Mouse (Mus musculus) 3T3-L1 (cell line): ENCODE data around the gene Ccnf.
A peak's percentile ranks its signal among the peaks of the same experiment; 100 is the strongest.

Experiments
- DNase-seq: peaks from one replicate; pipeline ENCODE4 v3.0.0-alpha.2; 2015; ENCODE audit warnings: low read depth, low spot score

Gene Ccnf

GRCm38 (mm10) chr17:24251320-24252069 is at the start of gene Ccnf:
Ccnf (minus strand) TSS chr17:24251484.
- DNase-seq, result peak; percentile 99

DNA sequence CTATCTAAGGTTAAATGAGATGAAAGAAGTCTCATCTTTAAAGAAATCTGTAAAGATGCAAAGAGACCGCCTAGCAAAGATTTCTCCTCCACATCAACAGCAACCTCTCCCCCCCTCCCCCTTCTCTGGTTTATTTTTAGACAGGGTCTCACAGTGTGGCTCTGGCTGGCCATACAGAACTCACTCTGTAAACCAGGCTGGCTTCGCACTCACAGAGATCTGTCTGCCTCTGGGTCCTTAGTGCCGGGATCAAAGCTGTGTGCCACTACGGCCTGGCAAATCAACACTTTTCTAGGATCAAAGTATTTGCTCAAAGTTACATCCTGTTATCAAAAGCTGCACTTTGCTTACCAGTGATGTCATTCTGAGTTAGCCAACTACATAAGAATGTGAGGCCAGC is 49.4 kb upstream of the Ccnf start:
- no peak for DNase-seq

DNA sequence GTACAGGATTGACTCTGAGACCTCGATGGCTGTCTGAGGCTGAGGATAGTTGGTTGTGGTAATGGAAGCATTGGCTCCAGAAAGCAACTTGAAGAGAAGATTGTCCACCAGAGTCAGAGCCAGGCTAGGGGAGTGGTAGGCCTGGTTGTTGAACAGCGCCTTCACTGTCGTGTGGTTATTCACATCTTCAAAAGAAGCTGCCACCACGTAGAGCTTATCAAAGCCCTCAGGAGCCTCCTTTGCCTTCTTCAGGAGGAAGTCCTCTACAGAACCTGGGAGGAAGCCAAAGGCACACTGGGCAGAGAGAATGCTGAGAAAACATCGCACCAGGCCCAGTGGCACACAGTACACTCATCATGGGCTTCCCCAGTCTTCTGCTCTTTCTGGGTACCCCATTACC is 38.1 kb upstream of the Ccnf start:
- DNase-seq, result no peak

GRCm38 (mm10) chr17:24288477-24288876 is 37.2 kb upstream of the Ccnf start:
- no peak for DNase-seq

GRCm38 (mm10) chr17:24285680-24286079 is 34.4 kb upstream of the Ccnf start:
- DNase-seq, result no peak

GRCm38 (mm10) chr17:24283266-24283818 is 32.1 kb upstream of the Ccnf start:
- DNase-seq, result no peak

- DNase-seq, result no peak
These were observed 31.4 kb upstream of the Ccnf start for GRCm38 (mm10) chr17:24282637-24283036.

DNA sequence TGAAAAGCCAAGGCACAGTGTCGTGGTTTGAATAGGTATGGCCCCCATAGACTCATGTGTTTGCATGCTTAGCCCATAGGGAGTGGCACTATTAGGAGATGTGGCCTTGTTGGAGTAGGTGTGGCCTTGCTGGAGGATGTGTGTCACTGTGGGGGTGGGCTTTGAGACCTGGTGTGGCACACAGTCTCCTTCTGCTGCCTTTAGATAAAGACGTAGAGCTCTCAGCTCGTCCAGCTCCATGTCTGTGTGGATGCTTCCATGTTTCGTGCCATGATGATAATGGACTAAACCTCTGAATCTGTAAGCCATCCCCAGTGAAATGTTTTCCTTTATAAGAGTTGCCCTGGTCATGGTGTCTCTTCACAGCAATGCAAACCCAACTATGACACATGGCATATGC is 28.6 kb upstream of the Ccnf start:
- no peak for DNase-seq

DNA sequence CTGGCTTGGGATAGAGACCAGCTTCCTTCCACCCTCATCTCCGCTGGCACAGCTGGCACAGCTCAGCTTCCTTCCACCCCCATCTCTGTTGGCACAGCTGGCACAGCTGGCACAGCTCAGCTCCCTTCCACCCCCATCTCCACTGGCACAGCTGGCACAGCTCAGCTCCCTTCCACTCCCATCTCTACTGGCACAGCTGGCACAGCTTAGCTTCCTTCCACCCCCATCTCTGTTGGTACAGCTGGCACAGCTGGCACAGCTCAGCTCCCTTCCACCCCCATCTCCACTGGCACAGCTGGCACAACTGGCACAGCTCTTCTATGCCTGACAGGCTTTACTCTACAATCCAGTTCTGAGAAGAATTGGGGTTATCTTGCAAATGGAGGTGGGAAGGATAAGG is 15.8 kb upstream of the Ccnf start:
- no peak for DNase-seq

DNA sequence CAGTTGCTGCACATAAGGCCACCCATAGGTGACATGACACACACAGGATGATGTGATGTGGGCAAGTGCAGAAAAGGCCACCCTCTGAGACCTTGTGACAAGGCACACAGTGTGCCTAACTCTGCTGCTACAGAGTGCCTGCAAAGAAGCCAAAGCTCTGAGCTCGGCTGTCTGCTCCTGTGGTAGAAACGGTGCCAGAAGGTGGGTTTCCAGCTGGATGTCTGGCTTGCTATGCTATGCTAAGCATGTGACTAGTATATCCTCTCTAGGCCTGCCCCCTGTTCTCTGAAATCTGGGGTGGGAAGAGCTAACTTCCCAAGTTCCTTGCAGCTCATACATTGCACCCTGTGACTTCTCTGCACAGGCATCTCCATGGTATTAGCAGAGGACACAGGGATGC is 13.5 kb upstream of the Ccnf start:
- no peak for DNase-seq

- no peak for DNase-seq
These were observed 9.2 kb upstream of the Ccnf start for GRCm38 (mm10) chr17:24260516-24260915.

GRCm38 (mm10) chr17:24259702-24260101 is 8.4 kb upstream of the Ccnf start:
- no peak for DNase-seq

GRCm38 (mm10) chr17:24258981-24259380 is 7.7 kb upstream of the Ccnf start:
- no peak for DNase-seq

DNA sequence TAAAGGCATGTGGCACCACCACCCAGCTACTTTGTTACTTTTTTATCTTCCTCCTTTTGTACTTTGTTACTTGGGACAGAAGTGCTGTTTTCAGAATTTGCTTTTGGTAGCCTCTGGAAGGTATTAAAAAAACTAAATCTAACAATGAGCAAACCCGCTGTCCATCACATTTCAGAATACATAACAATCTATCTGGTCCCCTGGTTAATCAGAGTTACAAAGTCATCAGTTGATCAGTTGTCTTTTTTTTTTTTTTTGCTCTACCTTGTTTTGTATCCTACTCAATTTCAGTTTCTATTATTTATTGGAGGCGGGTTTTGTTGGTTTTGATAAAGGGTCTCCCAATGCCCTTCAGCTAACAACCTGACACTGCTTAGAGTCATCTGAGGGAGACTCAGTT is 1.0 kb upstream of the Ccnf start:
- DNase-seq, result no peak

- no peak for DNase-seq
These were observed 330 bp downstream of the Ccnf start for GRCm38 (mm10) chr17:24250988-24251319.

DNA sequence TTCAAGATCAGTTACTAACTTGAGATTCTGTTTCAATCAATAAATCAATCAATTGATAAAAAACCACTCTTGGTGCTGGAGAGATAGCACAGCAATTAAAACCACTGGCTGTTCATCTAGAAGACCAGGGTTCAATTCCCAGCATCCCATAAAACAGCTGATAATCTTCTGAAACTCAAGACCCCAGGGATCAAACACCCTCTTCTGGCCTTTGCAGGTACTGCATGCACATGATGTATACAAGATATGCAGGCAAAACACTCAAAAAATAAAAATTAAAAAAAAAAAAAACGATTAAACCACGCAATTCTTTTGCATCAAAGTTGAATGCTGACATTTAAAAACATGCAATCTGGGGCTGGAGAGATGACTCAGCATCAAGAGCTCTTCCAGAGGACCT is 2.6 kb downstream of the Ccnf start:
- DNase-seq, result peak; percentile 48

GRCm38 (mm10) chr17:24244061-24244460 is 7.2 kb downstream of the Ccnf start:
- DNase-seq, result peak; percentile 92

DNA sequence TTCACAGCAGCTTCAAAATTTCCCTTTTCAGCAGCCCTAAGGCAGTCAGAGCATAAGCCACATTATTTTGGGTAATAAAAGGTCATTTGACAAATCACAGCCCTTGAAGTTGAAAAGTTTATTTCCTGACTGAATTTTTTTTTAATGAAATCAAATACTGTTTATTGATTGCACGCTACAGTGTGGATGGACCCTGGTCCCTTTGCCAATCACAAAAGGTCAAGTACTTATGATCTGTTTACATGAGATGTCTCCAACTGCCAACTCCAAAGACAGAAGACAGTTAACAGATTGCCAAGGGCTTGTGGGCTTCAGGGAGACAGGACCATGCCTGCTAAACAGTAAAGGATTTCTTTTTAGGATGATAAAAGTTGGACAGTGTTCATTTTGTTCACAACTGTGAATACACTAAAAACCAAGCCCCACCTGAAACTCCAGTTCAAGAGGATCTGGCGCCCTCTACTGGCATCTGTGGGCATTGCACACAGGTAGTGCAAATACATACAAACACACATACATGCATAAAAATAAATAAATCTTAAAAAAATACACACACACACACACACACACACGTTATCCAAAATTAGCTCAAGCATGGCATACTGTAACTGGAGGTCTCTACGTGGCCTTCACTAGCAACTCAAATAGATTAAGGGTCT is 7.8 kb downstream of the Ccnf start:
- DNase-seq, result no peak

- DNase-seq, result no peak
These were observed 14.4 kb downstream of the Ccnf start for GRCm38 (mm10) chr17:24236921-24237320.

DNA sequence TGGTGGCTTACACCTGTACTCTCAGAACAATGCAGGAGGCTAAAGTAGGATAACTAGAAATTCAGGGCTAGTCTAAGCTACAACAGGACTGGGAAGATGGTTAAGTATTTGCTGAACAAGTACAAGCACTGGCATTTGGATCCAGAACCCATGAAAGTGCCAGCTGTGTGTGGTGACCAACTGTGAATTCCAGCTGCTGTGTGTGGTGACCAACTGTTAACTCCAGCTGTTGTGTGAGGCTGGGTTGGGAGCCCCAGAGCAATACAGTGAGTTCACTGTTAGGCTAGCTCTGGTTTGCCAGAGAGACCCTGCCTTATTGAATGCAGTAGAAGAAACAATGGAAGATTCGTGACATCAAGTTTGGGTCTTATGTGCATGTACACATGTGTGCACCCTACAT is 14.8 kb downstream of the Ccnf start:
- no peak for DNase-seq

- DNase-seq, result no peak
These were observed 23.3 kb downstream of the Ccnf start for GRCm38 (mm10) chr17:24227941-24228340.

GRCm38 (mm10) chr17:24226721-24227120 is 24.6 kb downstream of the Ccnf start:
- no peak for DNase-seq

- DNase-seq, result no peak
These were observed 25.4 kb downstream of the Ccnf start for GRCm38 (mm10) chr17:24225851-24226250.
